Mouse (Mus musculus) mesoderm, embryonic 11.5 days (tissue): Measurements from ENCODE around the gene Acot7.
A peak's percentile ranks its signal among the peaks of the same experiment; 100 is the strongest.

Experiments
- DNase-seq: peaks from one replicate; pipeline ENCODE4 v3.0.0-alpha.2; 2012; ENCODE audit warnings: low read depth, low spot score

The Acot7 gene

GRCm38 (mm10) chr4:152177537-152178343, at the start of gene Acot7:
Gene Acot7 (plus strand): TSS chr4:152178134.
- DNase-seq: peak; percentile 93

- no peak for DNase-seq
Measured at GRCm38 (mm10) chr4:152128784-152129183, 49.1 kb upstream of the Acot7 start.

GRCm38 (mm10) chr4:152129395-152129930, 48.5 kb upstream of the Acot7 start:
- DNase-seq: no peak

- no peak for DNase-seq
Measured at GRCm38 (mm10) chr4:152130771-152131653, 46.9 kb upstream of the Acot7 start.

GRCm38 (mm10) chr4:152131809-152132771, 45.8 kb upstream of the Acot7 start:
- no peak for DNase-seq

GRCm38 (mm10) chr4:152132772-152133169, 45.2 kb upstream of the Acot7 start:
- no peak for DNase-seq

- DNase-seq: no peak
Measured at GRCm38 (mm10) chr4:152133213-152133612, 44.7 kb upstream of the Acot7 start.

- no peak for DNase-seq
Measured at GRCm38 (mm10) chr4:152134507-152134906, 43.4 kb upstream of the Acot7 start.

GRCm38 (mm10) chr4:152135363-152135762, 42.6 kb upstream of the Acot7 start:
- DNase-seq: no peak

GRCm38 (mm10) chr4:152136112-152136875, 41.6 kb upstream of the Acot7 start:
- no peak for DNase-seq

GRCm38 (mm10) chr4:152136876-152137250, 41.1 kb upstream of the Acot7 start:
- no peak for DNase-seq

GRCm38 (mm10) chr4:152138497-152139260, 39.3 kb upstream of the Acot7 start:
- DNase-seq: peak; percentile 90

- peak; percentile 59 for DNase-seq
Measured at GRCm38 (mm10) chr4:152140441-152140840, 37.5 kb upstream of the Acot7 start.

- no peak for DNase-seq
Measured at GRCm38 (mm10) chr4:152141521-152142135, 36.3 kb upstream of the Acot7 start.

GRCm38 (mm10) chr4:152143632-152144031, 34.3 kb upstream of the Acot7 start:
- no peak for DNase-seq

- no peak for DNase-seq
Measured at GRCm38 (mm10) chr4:152145473-152145872, 32.5 kb upstream of the Acot7 start.

- no peak for DNase-seq
Measured at GRCm38 (mm10) chr4:152146033-152146827, 31.7 kb upstream of the Acot7 start.

- DNase-seq: no peak
Measured at GRCm38 (mm10) chr4:152150546-152150945, 27.4 kb upstream of the Acot7 start.
